Mouse (Mus musculus): ENCODE measurements around the gene Rhod. TPM values are rescaled to one million over a fixed set of nuclear protein-coding genes. Genes with fewer than 3 reads are reported as not detected.

Gene Rhod
- polyA plus RNA-seq, 1 experiment from 2014 or later, result 48.0 TPM

- ATAC-seq (ENCODE audit: low FRiP score, low TSS enrichment) (no peak), DNase-seq (ENCODE audit: low spot score) (peak; percentile 20)
- no peaks in the 10 kb centered on the region for H3K9me3 ChIP-seq (ENCODE audit: control insufficient read depth, low read length)
- 7% methylated on average over 8 of the region's 8 CpGs for WGBS
- peaks cover 3% of the 10 kb centered on the region; the same call in 1 of the 2 replicates for H3K4me1 ChIP-seq (replicated peaks; ENCODE audit: control insufficient read depth, insufficient read depth)
- peak overlapping the region; percentile 96 for H3K4me2 ChIP-seq (replicated peaks; ENCODE audit: low read depth)
- no peaks in the 10 kb centered on the region for H3K27me3 ChIP-seq (ENCODE audit: control insufficient read depth, insufficient read depth, low read length)
- H3K27ac ChIP-seq (replicated peaks), result peak overlapping the region; percentile 89
- H3K36me3 ChIP-seq (ENCODE audit: control insufficient read depth, insufficient read depth, low read length), result no peaks in the 10 kb centered on the region
- H3K4me3 ChIP-seq (ENCODE audit: low read depth, low read length), result peak overlapping the region; percentile 70
- H3K9ac ChIP-seq (ENCODE audit: low read length), result peak overlapping the region; percentile 82
- TF ChIP-seq CTCF (IDR thresholded peaks at IDR 0.05; ENCODE audit: low read depth) (no peak), EP300 (optimal IDR thresholded peaks at IDR 0.05) (no peak)
Measured at GRCm38 (mm10) chr19:4438791-4439160, 456 bp downstream of the Rhod start.

- Histone ChIP-seq H3K4me2 (replicated peaks; ENCODE audit: low read depth) (peak overlapping the region; percentile 96; the same call in 1 of the 2 replicates), H3K27ac (replicated peaks) (no peak overlapping the region), H3K4me3 (ENCODE audit: low read depth, low read length) (peak overlapping the region; percentile 70; the same call in 1 of the 2 replicates), H3K4me1 (replicated peaks; ENCODE audit: control insufficient read depth, insufficient read depth) (peaks cover 3% of the 10 kb centered on the region; the same call in 1 of the 2 replicates), H3K9me3 (ENCODE audit: control insufficient read depth, low read length) (no peaks in the 10 kb centered on the region), H3K9ac (ENCODE audit: low read length) (no peak overlapping the region), H3K36me3 (ENCODE audit: control insufficient read depth, insufficient read depth, low read length) (no peaks in the 10 kb centered on the region), H3K27me3 (ENCODE audit: control insufficient read depth, insufficient read depth, low read length) (no peaks in the 10 kb centered on the region)
- ATAC-seq (ENCODE audit: low FRiP score, low TSS enrichment), result no peak
- WGBS, result 69% methylated on average over 6 of the region's 6 CpGs
- TF ChIP-seq CTCF (IDR thresholded peaks at IDR 0.05; ENCODE audit: low read depth) (no peak), EP300 (optimal IDR thresholded peaks at IDR 0.05) (no peak)
- no peak for DNase-seq (ENCODE audit: low spot score)
Measured at GRCm38 (mm10) chr19:4437886-4438285, 1.3 kb downstream of the Rhod start.

GRCm38 (mm10) chr19:4436254-4436653, 3.0 kb downstream of the Rhod start:
- Histone ChIP-seq H3K9ac (ENCODE audit: low read length) (no peak overlapping the region), H3K4me1 (replicated peaks; ENCODE audit: control insufficient read depth, insufficient read depth) (no peaks in the 10 kb centered on the region), H3K9me3 (ENCODE audit: control insufficient read depth, low read length) (no peaks in the 10 kb centered on the region), H3K4me3 (ENCODE audit: low read depth, low read length) (no peak overlapping the region), H3K27ac (replicated peaks) (no peak overlapping the region), H3K27me3 (ENCODE audit: control insufficient read depth, insufficient read depth, low read length) (no peaks in the 10 kb centered on the region), H3K4me2 (replicated peaks; ENCODE audit: low read depth) (no peak overlapping the region), H3K36me3 (ENCODE audit: control insufficient read depth, insufficient read depth, low read length) (no peaks in the 10 kb centered on the region)
- TF ChIP-seq CTCF (IDR thresholded peaks at IDR 0.05; ENCODE audit: low read depth), result no peak
- TF ChIP-seq EP300 (optimal IDR thresholded peaks at IDR 0.05), result no peak
- 77% methylated on average over 3 of the region's 3 CpGs for WGBS
- ATAC-seq (ENCODE audit: low FRiP score, low TSS enrichment) (peak; percentile 21), DNase-seq (ENCODE audit: low spot score) (no peak)

GRCm38 (mm10) chr19:4434999-4435398, 4.2 kb downstream of the Rhod start:
- Histone ChIP-seq H3K9me3 (ENCODE audit: control insufficient read depth, low read length) (no peaks in the 10 kb centered on the region), H3K4me2 (replicated peaks; ENCODE audit: low read depth) (no peak overlapping the region), H3K4me1 (replicated peaks; ENCODE audit: control insufficient read depth, insufficient read depth) (no peaks in the 10 kb centered on the region), H3K27ac (replicated peaks) (no peak overlapping the region), H3K4me3 (ENCODE audit: low read depth, low read length) (no peak overlapping the region), H3K36me3 (ENCODE audit: control insufficient read depth, insufficient read depth, low read length) (no peaks in the 10 kb centered on the region), H3K27me3 (ENCODE audit: control insufficient read depth, insufficient read depth, low read length) (no peaks in the 10 kb centered on the region), H3K9ac (ENCODE audit: low read length) (no peak overlapping the region)
- no peak for TF ChIP-seq CTCF (IDR thresholded peaks at IDR 0.05; ENCODE audit: low read depth)
- TF ChIP-seq EP300 (optimal IDR thresholded peaks at IDR 0.05), result no peak
- DNase-seq (ENCODE audit: low spot score) (no peak), ATAC-seq (ENCODE audit: low FRiP score, low TSS enrichment) (no peak)
- WGBS, result 88% methylated on average over 1 of the region's 1 CpGs

GRCm38 (mm10) chr19:4433756-4434155, 5.5 kb downstream of the Rhod start:
- Histone ChIP-seq H3K4me1 (replicated peaks; ENCODE audit: control insufficient read depth, insufficient read depth) (no peaks in the 10 kb centered on the region), H3K9me3 (ENCODE audit: control insufficient read depth, low read length) (no peaks in the 10 kb centered on the region), H3K4me2 (replicated peaks; ENCODE audit: low read depth) (no peak overlapping the region), H3K27ac (replicated peaks) (no peak overlapping the region), H3K27me3 (ENCODE audit: control insufficient read depth, insufficient read depth, low read length) (no peaks in the 10 kb centered on the region), H3K9ac (ENCODE audit: low read length) (no peak overlapping the region), H3K4me3 (ENCODE audit: low read depth, low read length) (no peak overlapping the region), H3K36me3 (ENCODE audit: control insufficient read depth, insufficient read depth, low read length) (no peaks in the 10 kb centered on the region)
- DNase-seq (ENCODE audit: low spot score), result no peak
- no peak for TF ChIP-seq EP300 (optimal IDR thresholded peaks at IDR 0.05)
- no peak for TF ChIP-seq CTCF (IDR thresholded peaks at IDR 0.05; ENCODE audit: low read depth)
- no peak for ATAC-seq (ENCODE audit: low FRiP score, low TSS enrichment)
- 81% methylated on average over 1 of the region's 1 CpGs for WGBS

GRCm38 (mm10) chr19:4430091-4430620, 9.1 kb downstream of the Rhod start:
- no peak for TF ChIP-seq EP300 (optimal IDR thresholded peaks at IDR 0.05)
- TF ChIP-seq CTCF (IDR thresholded peaks at IDR 0.05; ENCODE audit: low read depth), result no peak
- H3K4me3 ChIP-seq (ENCODE audit: low read depth, low read length), result no peak overlapping the region
- WGBS, result 82% methylated on average over 4 of the region's 4 CpGs
- H3K4me1 ChIP-seq (replicated peaks; ENCODE audit: control insufficient read depth, insufficient read depth), result no peaks in the 10 kb centered on the region
- DNase-seq (ENCODE audit: low spot score) (no peak), ATAC-seq (ENCODE audit: low FRiP score, low TSS enrichment) (no peak)
- H3K36me3 ChIP-seq (ENCODE audit: control insufficient read depth, insufficient read depth, low read length), result peaks cover 4% of the 10 kb centered on the region; the same call in 1 of the 2 replicates
- H3K4me2 ChIP-seq (replicated peaks; ENCODE audit: low read depth), result no peak overlapping the region
- no peak overlapping the region for H3K9ac ChIP-seq (ENCODE audit: low read length)
- no peaks in the 10 kb centered on the region for H3K9me3 ChIP-seq (ENCODE audit: control insufficient read depth, low read length)
- no peaks in the 10 kb centered on the region for H3K27me3 ChIP-seq (ENCODE audit: control insufficient read depth, insufficient read depth, low read length)
- H3K27ac ChIP-seq (replicated peaks), result no peak overlapping the region

All from stomach, postnatal 0 days (tissue).